In the genomic region with DNA sequence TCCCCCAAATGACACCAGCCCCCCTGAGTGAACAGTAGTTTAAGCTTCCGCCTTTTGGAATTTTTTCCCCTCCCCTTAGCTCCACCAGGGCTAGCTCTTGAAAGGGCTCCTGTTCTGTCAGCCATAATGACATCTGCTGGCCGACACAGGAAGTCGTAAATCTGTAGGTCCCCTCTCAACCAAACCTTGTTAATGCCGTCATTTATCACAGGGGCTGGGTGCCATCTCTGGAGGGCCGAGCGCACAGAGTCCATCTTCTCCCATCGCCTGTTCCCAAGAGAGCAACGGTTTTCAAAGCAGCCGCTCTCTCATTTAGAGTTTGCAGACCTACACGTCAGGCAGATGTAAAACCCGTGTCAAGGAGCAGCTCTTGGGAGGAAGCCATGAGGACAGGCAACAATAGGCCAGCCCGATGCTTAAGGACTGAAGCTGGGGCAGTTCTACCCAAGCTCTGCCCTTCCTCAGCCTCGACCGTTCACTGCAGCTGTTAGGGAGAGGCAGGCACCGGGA, we compare ENCODE assay signal across 10 mouse cellular contexts. TPM values are rescaled to one million over a fixed set of nuclear protein-coding genes. Genes with fewer than 3 reads are reported as not detected.
DNase-seq lines count a peak whose midpoint lies in the region; ATAC-seq lines count a peak whose summit lies in the region.
"Had no signal": no experiment of that assay in that cellular context is flagged by ENCODE, and none has a peak within 500 bp of the region (broad histone marks: within the 10 kb centered on the region; RNA-seq: fewer than 3 reads in every experiment).

No protein-coding gene starts in this region.

- no peaks in the 10 kb centered on the region; the same call in 1 of the 2 replicates for H3K4me1 ChIP-seq in forebrain, embryonic 14.5 days (ENCODE audit: control insufficient read depth, insufficient read depth, low read length)
- no peaks in the 10 kb centered on the region for H3K4me1 ChIP-seq in forebrain, embryonic 11.5 days (replicated peaks; ENCODE audit: control insufficient read depth, insufficient read depth, low read length)
- H3K4me1 ChIP-seq in heart, embryonic 16.5 days (ENCODE audit: control insufficient read depth, insufficient read depth, low read length): peaks cover 7% of the 10 kb centered on the region
- peaks cover 12% of the 10 kb centered on the region; the same call in 1 of the 2 replicates for H3K4me1 ChIP-seq in neural tube, embryonic 14.5 days (ENCODE audit: control insufficient read depth, insufficient read depth, low read length)

- H3K27me3 ChIP-seq in forebrain, embryonic 14.5 days (replicated peaks; ENCODE audit: control insufficient read depth, insufficient read depth, low read length): no peaks in the 10 kb centered on the region
- no peaks in the 10 kb centered on the region for H3K27me3 ChIP-seq in forebrain, embryonic 11.5 days (ENCODE audit: control insufficient read depth, insufficient read depth, low read length)
- no peaks in the 10 kb centered on the region for H3K27me3 ChIP-seq in heart, embryonic 16.5 days (ENCODE audit: control insufficient read depth, insufficient read depth, low read length)
- no peaks in the 10 kb centered on the region for H3K27me3 ChIP-seq in neural tube, embryonic 14.5 days (ENCODE audit: control insufficient read depth, insufficient read depth, low read length)
- H3K27me3 ChIP-seq: CH12.LX had no signal

- ATAC-seq in forebrain, embryonic 14.5 days: no peak
- ATAC-seq in forebrain, embryonic 11.5 days (replicated peaks; ENCODE audit: low FRiP score): no peak
- ATAC-seq in heart, embryonic 16.5 days (replicated peaks; ENCODE audit: extremely low read depth, insufficient read depth, low FRiP score): no peak; the same call in 1 of the 2 replicates
- peak; percentile 77 for ATAC-seq in neural tube, embryonic 14.5 days (ENCODE audit: low read depth)

- peak; percentile 52 for DNase-seq in forebrain, embryonic 14.5 days (ENCODE audit: low spot score)
- no peak for DNase-seq in forebrain, embryonic 11.5 days (ENCODE audit: low spot score)
- DNase-seq in MN1 (ENCODE audit: low spot score): peak; percentile 93
- DNase-seq in kidney, postnatal 25 days: peak; percentile 57 to 65
- DNase-seq in Muller cell, postnatal 12 days (ENCODE audit: inconsistent ontology term): no peak
- DNase-seq in layer of hippocampus, adult 18-20 months (ENCODE audit: low spot score in 2 of 2): no peak

- H3K9me3 ChIP-seq in forebrain, embryonic 14.5 days (replicated peaks; ENCODE audit: control insufficient read depth, low read length): no peaks in the 10 kb centered on the region
- H3K9me3 ChIP-seq in forebrain, embryonic 11.5 days (ENCODE audit: control insufficient read depth, low read length): no peaks in the 10 kb centered on the region
- H3K9me3 ChIP-seq in heart, embryonic 16.5 days (replicated peaks; ENCODE audit: control insufficient read depth, low read length): no peaks in the 10 kb centered on the region
- H3K9me3 ChIP-seq in neural tube, embryonic 14.5 days (ENCODE audit: control insufficient read depth, low read length): no peaks in the 10 kb centered on the region

- H3K4me3 ChIP-seq in forebrain, embryonic 14.5 days (ENCODE audit: low read depth, low read length): no peak overlapping the region
- H3K4me3 ChIP-seq in forebrain, embryonic 11.5 days (ENCODE audit: low read depth, low read length): no peak overlapping the region
- H3K4me3 ChIP-seq in heart, embryonic 16.5 days (ENCODE audit: low read length): peak overlapping the region; percentile 21
- 0 out of 2 replicates have a peak overlapping the region, but pooled peaks have one; percentile 7 for H3K4me3 ChIP-seq in neural tube, embryonic 14.5 days (ENCODE audit: low read depth, low read length)

- WGBS in forebrain, embryonic 14.5 days: 54% methylated on average over 15 of the region's 15 CpGs
- 63% methylated on average over 15 of the region's 15 CpGs for WGBS in forebrain, embryonic 11.5 days
- WGBS in heart, embryonic 16.5 days: 39% methylated on average over 15 of the region's 15 CpGs
- 1% methylated on average over 15 of the region's 15 CpGs for WGBS in neural tube, embryonic 14.5 days

- H3K27ac ChIP-seq in forebrain, embryonic 14.5 days (ENCODE audit: low read depth, low read length): no peak overlapping the region
- no peak overlapping the region for H3K27ac ChIP-seq in forebrain, embryonic 11.5 days (ENCODE audit: low read depth, low read length)
- H3K27ac ChIP-seq in heart, embryonic 16.5 days (ENCODE audit: low read length): no peak overlapping the region
- H3K27ac ChIP-seq in neural tube, embryonic 14.5 days (ENCODE audit: low read depth, low read length): peak overlapping the region; percentile 12

- H3K9ac ChIP-seq in forebrain, embryonic 14.5 days (ENCODE audit: low read length): no peak overlapping the region
- no peak overlapping the region for H3K9ac ChIP-seq in forebrain, embryonic 11.5 days (ENCODE audit: low read length)
- H3K9ac ChIP-seq in heart, embryonic 16.5 days (ENCODE audit: low read length): peak overlapping the region; percentile 46; the same call in 1 of the 2 replicates
- H3K9ac ChIP-seq in neural tube, embryonic 14.5 days (replicated peaks; ENCODE audit: low read depth, low read length): 0 out of 2 replicates have a peak overlapping the region, but pooled peaks have one; percentile 34

- H3K4me2 ChIP-seq in forebrain, embryonic 14.5 days (ENCODE audit: low read length): peak overlapping the region; percentile 14; the same call in 1 of the 2 replicates
- no peak overlapping the region for H3K4me2 ChIP-seq in forebrain, embryonic 11.5 days (ENCODE audit: low read depth, low read length, severe bottlenecking)
- H3K4me2 ChIP-seq in heart, embryonic 16.5 days (ENCODE audit: low read depth, low read length): peak overlapping the region; percentile 54
- peak overlapping the region; percentile 43 for H3K4me2 ChIP-seq in neural tube, embryonic 14.5 days (ENCODE audit: low read depth, low read length)

- no peaks in the 10 kb centered on the region for H3K36me3 ChIP-seq in forebrain, embryonic 14.5 days (ENCODE audit: control insufficient read depth, insufficient read depth, low read length)
- no peaks in the 10 kb centered on the region for H3K36me3 ChIP-seq in forebrain, embryonic 11.5 days (ENCODE audit: control insufficient read depth, insufficient read depth, low read length)
- H3K36me3 ChIP-seq in heart, embryonic 16.5 days (ENCODE audit: control insufficient read depth, insufficient read depth): no peaks in the 10 kb centered on the region
- no peaks in the 10 kb centered on the region for H3K36me3 ChIP-seq in neural tube, embryonic 14.5 days (ENCODE audit: control insufficient read depth, insufficient read depth, low read length)

RNA-seq across cellular contexts. Expression of a gene that starts 11.6 kb away (rescaled TPM):
- polyA plus RNA-seq in forebrain, embryonic 14.5 days (2014; fragmentation: Nextera tagmentation; extraction: Ambion mirVana): 3.4 and 5.9 TPM in 2 replicates
- polyA plus RNA-seq in forebrain, embryonic 11.5 days (2014; fragmentation: Nextera tagmentation; extraction: Ambion mirVana): 2.5 and 3.1 TPM in 2 replicates
- polyA plus RNA-seq in heart, embryonic 16.5 days (2015; fragmentation: Nextera tagmentation; extraction: Ambion mirVana): 3.2 and 3.6 TPM in 2 replicates
- 54.5 and 58.5 TPM in 2 replicates for polyA plus RNA-seq in neural tube, embryonic 14.5 days (2014; fragmentation: Nextera tagmentation; extraction: Ambion mirVana)
- 10 to 100 TPM; 29.3 to 44.3 TPM for total RNA-seq in layer of hippocampus, adult 18-20 months (2021)
- total RNA-seq: CH12.LX; neutrophil, adult 5-6 weeks had no signal

RNA-seq across cellular contexts. Expression of a gene that starts 33.7 kb away (rescaled TPM):
- not detected in 2 replicates for polyA plus RNA-seq in forebrain, embryonic 14.5 days (2014; fragmentation: Nextera tagmentation; extraction: Ambion mirVana)
- polyA plus RNA-seq in forebrain, embryonic 11.5 days (2014; fragmentation: Nextera tagmentation; extraction: Ambion mirVana): not detected in 2 replicates
- not detected in 2 replicates for polyA plus RNA-seq in heart, embryonic 16.5 days (2015; fragmentation: Nextera tagmentation; extraction: Ambion mirVana)
- not detected in 2 replicates for polyA plus RNA-seq in neural tube, embryonic 14.5 days (2014; fragmentation: Nextera tagmentation; extraction: Ambion mirVana)
- not detected for total RNA-seq in layer of hippocampus, adult 18-20 months (2021)
- total RNA-seq: CH12.LX; neutrophil, adult 5-6 weeks had no signal

Comparison
In these comparisons a context has a peak if more than half of its experiments do, and no peak if none do; other contexts are left out.
1. DNase-seq: peak in forebrain, embryonic 14.5 days (single experiment), MN1 (single experiment) and kidney, postnatal 25 days (2 of 2); none in forebrain, embryonic 11.5 days (single experiment), Muller cell, postnatal 12 days (single experiment) and layer of hippocampus, adult 18-20 months (0 of 2).
2. H3K4me3 ChIP-seq: peak in heart, embryonic 16.5 days (single experiment) and neural tube, embryonic 14.5 days (single experiment); none in forebrain, embryonic 14.5 days (single experiment) and forebrain, embryonic 11.5 days (single experiment).
3. H3K9ac ChIP-seq: peak in heart, embryonic 16.5 days (single experiment) and neural tube, embryonic 14.5 days (single experiment); none in forebrain, embryonic 14.5 days (single experiment) and forebrain, embryonic 11.5 days (single experiment).